Mouse (Mus musculus): Measurements from ENCODE around the gene Ssxb1.
"Not testable (repeated sequence)": the region's sequence is repeated elsewhere in the genome, so short reads cannot be mapped to it uniquely, and the experiment has no call there.

GRCm38 (mm10) chrX:8461626-8462025 is 48.5 kb downstream of the Ssxb1 start, which contains the start of gene Ssxb2:
- not testable (repeated sequence) for TF ChIP-seq CTCF (IDR thresholded peaks at IDR 0.05; ENCODE audit: extremely low read depth, insufficient read depth, insufficient read length, insufficient replicate concordance); POLR2A (IDR thresholded peaks at IDR 0.05; ENCODE audit: low read depth, low read length)

Measured in spleen, adult 2 months (tissue).